Mouse (Mus musculus): ENCODE data around the gene Vps45. TPM values are rescaled to one million over a fixed set of nuclear protein-coding genes. Genes with fewer than 3 reads are reported as not detected.

Gene Vps45
- total and polyA plus RNA-seq, 2 experiments: 2.1 to 10.7 TPM

DNA sequence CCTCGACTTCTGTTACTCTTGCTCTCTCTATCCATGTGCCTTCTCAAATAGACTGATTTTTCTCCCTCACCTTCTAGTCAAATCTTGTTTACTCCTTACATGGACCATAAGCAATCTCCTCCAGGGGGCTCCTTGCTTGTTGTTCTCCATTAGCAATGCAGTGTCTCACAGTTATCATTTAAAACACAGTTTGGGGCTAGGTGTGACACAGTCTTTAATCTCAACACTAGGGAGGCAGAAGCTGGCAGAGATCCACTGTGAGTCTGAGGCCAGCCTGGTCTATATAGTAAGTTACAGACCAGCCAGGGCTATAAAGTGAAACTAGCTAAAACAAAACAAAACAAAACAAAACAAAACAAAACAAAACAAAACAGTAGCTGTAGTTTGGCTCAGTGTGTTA lies 31.1 kb downstream of the Vps45 start:
- Histone ChIP-seq H3K27me3 (ENCODE audit: control insufficient read depth, insufficient read depth, low read length) (no peaks in the 10 kb centered on the region), H3K36me3 (ENCODE audit: control insufficient read depth, insufficient read depth, low read length) (peaks cover 9% of the 10 kb centered on the region; the same call in 1 of the 2 replicates), H3K4me1 (ENCODE audit: control insufficient read depth, insufficient read depth, low read length) (no peaks in the 10 kb centered on the region), H3K4me3 (ENCODE audit: insufficient read depth, low read depth, low read length) (no peak overlapping the region), H3K9ac (ENCODE audit: low read depth, low read length) (no peak overlapping the region), H3K79me2 (ENCODE audit: control insufficient read depth, insufficient read depth, low read length) (no peaks in the 10 kb centered on the region), H3K27ac (replicated peaks; ENCODE audit: insufficient read depth, low read depth, low read length) (no peak overlapping the region)
- WGBS: 90% methylated on average over 1 of the region's 1 CpGs
- no peak for DNase-seq (ENCODE audit: extremely low read depth, low read depth, low spot score)
- TF ChIP-seq POLR2A (IDR thresholded peaks at IDR 0.05; ENCODE audit: extremely low read depth, insufficient read depth, low read length) (no peak), CTCF (IDR thresholded peaks at IDR 0.05; ENCODE audit: low read depth, low read length) (no peak)

DNA sequence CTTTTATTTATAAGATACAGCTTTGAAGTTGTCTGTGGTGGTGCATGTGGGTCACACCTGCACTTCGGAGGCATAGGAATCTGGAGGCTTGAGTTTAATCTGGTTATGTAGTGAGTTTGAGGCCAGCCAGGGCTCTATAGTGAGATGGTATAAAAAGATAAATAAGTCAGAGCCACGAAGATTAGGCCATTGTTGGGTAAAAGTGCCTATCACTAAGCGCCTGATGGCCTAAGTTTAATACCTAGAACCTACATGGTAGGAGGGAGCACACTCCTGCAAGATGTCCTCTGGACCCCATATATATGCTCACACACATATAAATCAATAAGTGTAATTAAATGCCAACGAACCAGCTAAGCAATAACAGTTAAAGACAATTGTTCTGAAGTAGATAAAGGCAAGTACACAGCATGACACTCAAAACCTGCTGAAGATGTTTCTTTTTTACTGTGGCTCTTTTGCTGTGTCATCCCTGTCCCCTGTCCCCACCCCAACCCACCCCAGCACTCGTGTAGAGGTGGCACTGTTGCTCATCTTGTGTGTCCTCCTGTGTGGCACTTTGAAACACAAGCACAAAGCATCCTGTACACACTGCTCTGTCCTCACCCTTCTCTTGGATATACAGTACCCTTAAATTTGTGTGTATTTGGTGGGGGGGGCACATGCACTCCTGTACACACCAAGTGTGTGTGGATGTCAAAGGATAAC lies 36.7 kb downstream of the Vps45 start:
- no peak for TF ChIP-seq CTCF (IDR thresholded peaks at IDR 0.05; ENCODE audit: low read depth, low read length)
- H3K9ac ChIP-seq (ENCODE audit: low read depth, low read length): no peak overlapping the region
- DNase-seq (ENCODE audit: extremely low read depth, low read depth, low spot score): no peak
- no peaks in the 10 kb centered on the region for H3K27me3 ChIP-seq (ENCODE audit: control insufficient read depth, insufficient read depth, low read length)
- no peak overlapping the region for H3K4me3 ChIP-seq (ENCODE audit: insufficient read depth, low read depth, low read length)
- no peak overlapping the region for H3K27ac ChIP-seq (replicated peaks; ENCODE audit: insufficient read depth, low read depth, low read length)
- no peaks in the 10 kb centered on the region for H3K79me2 ChIP-seq (ENCODE audit: control insufficient read depth, insufficient read depth, low read length)
- 80% methylated on average over 5 of the region's 5 CpGs for whole genome bisulfite sequencing
- H3K4me1 ChIP-seq (ENCODE audit: control insufficient read depth, insufficient read depth, low read length): no peaks in the 10 kb centered on the region
- peaks cover 11% of the 10 kb centered on the region for H3K36me3 ChIP-seq (ENCODE audit: control insufficient read depth, insufficient read depth, low read length)

DNA sequence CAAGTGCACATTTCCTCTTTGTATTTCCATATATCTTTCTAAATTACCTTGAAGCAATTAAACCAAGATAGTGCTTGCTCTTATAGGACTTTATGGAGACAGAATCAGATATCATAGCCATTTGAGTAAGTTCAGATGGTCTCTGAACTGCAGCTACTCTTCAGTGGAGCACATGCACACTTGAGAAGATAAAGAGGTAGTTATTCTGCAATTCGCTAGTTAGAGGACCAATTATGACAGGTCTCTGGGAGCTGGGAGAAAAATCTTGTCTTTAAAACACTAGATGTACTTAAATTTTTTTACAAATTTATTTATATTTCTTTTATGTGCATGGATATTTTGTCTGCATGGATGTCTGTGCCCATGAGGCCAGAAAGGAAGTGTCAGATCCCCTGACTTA lies 37.5 kb downstream of the Vps45 start:
- TF ChIP-seq CTCF (IDR thresholded peaks at IDR 0.05; ENCODE audit: low read depth, low read length) (no peak), POLR2A (IDR thresholded peaks at IDR 0.05; ENCODE audit: extremely low read depth, insufficient read depth, low read length) (no peak)

DNA sequence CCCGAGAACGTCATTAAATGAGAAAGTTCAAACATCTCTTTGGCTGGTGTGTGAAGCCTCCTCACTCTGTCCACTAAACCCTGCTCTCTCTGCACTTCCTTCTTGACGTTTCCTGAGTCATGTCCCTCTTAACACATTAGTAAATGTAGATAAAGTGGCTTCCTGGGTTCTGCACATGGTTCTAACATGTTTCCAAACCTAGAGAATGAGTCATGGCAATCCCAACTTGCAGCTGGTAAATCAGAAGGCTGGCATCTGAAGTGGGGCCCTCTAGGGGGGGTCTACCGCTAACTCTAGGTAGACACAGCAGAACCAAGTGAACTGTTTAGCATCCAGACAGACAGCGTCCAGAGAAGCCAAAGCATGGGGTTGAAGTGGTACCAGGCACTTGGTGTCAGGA lies 40.8 kb downstream of the Vps45 start:
- 81% methylated on average over 5 of the region's 5 CpGs for WGBS
- Histone ChIP-seq H3K27ac (replicated peaks; ENCODE audit: insufficient read depth, low read depth, low read length) (no peak overlapping the region), H3K9ac (ENCODE audit: low read depth, low read length) (no peak overlapping the region), H3K79me2 (ENCODE audit: control insufficient read depth, insufficient read depth, low read length) (no peaks in the 10 kb centered on the region), H3K36me3 (ENCODE audit: control insufficient read depth, insufficient read depth, low read length) (peaks cover 11% of the 10 kb centered on the region), H3K27me3 (ENCODE audit: control insufficient read depth, insufficient read depth, low read length) (no peaks in the 10 kb centered on the region), H3K4me3 (ENCODE audit: insufficient read depth, low read depth, low read length) (no peak overlapping the region), H3K4me1 (ENCODE audit: control insufficient read depth, insufficient read depth, low read length) (no peaks in the 10 kb centered on the region)
- DNase-seq (ENCODE audit: extremely low read depth, low read depth, low spot score): no peak
- TF ChIP-seq CTCF (IDR thresholded peaks at IDR 0.05; ENCODE audit: low read depth, low read length) (no peak), POLR2A (IDR thresholded peaks at IDR 0.05; ENCODE audit: extremely low read depth, insufficient read depth, low read length) (no peak)

More for the DNA sequence above, 37.5 kb downstream of the Vps45 start:
- Histone ChIP-seq H3K4me3 (ENCODE audit: insufficient read depth, low read depth, low read length) (no peak overlapping the region), H3K27me3 (ENCODE audit: control insufficient read depth, insufficient read depth, low read length) (no peaks in the 10 kb centered on the region), H3K9ac (ENCODE audit: low read depth, low read length) (no peak overlapping the region), H3K36me3 (ENCODE audit: control insufficient read depth, insufficient read depth, low read length) (peaks cover 11% of the 10 kb centered on the region), H3K4me1 (ENCODE audit: control insufficient read depth, insufficient read depth, low read length) (no peaks in the 10 kb centered on the region), H3K79me2 (ENCODE audit: control insufficient read depth, insufficient read depth, low read length) (no peaks in the 10 kb centered on the region), H3K27ac (replicated peaks; ENCODE audit: insufficient read depth, low read depth, low read length) (no peak overlapping the region)
- 94% methylated on average over 1 of the region's 1 CpGs for WGBS
- DNase-seq (ENCODE audit: extremely low read depth, low read depth, low spot score): no peak

DNA sequence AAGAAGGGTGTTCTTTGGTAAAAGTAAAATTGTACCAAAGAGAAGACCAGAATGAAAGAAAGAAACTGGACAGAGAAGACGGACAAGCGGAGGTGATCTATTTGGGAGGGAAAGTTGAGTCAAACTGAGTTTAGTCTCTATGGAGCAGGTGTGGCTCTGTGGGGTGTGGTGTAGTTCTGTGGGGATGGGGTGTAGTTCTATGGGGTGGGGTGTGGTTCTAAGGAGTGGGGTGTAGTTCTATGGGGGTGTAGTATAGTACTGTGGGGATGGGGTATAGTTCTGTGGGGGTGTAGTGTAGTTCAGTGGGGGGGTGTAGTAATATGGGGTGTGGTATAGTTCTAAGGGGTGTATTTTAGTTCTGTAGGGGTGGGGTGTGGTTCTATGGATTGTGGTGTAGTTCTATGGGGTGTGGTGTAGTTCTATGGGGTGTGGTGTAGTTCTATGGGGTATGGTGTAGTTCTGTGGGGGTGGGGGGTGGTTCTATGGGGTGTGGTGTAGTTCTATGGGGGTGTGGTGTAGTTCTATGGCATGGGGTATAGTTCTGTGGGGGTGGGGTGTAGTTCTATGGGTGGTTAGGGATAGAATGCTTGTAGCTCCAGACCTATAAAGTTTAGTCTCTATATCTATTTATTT lies 41.9 kb downstream of the Vps45 start:
- H3K4me3 ChIP-seq (ENCODE audit: insufficient read depth, low read depth, low read length): no peak overlapping the region
- H3K27ac ChIP-seq (replicated peaks; ENCODE audit: insufficient read depth, low read depth, low read length): no peak overlapping the region
- H3K79me2 ChIP-seq (ENCODE audit: control insufficient read depth, insufficient read depth, low read length): no peaks in the 10 kb centered on the region
- no peaks in the 10 kb centered on the region for H3K4me1 ChIP-seq (ENCODE audit: control insufficient read depth, insufficient read depth, low read length)
- peaks cover 10% of the 10 kb centered on the region for H3K36me3 ChIP-seq (ENCODE audit: control insufficient read depth, insufficient read depth, low read length)
- H3K9ac ChIP-seq (ENCODE audit: low read depth, low read length): no peak overlapping the region
- WGBS: 98% methylated on average over 2 of the region's 2 CpGs
- H3K27me3 ChIP-seq (ENCODE audit: control insufficient read depth, insufficient read depth, low read length): no peaks in the 10 kb centered on the region
- no peak for TF ChIP-seq POLR2A (IDR thresholded peaks at IDR 0.05; ENCODE audit: extremely low read depth, insufficient read depth, low read length)
- no peak for TF ChIP-seq CTCF (IDR thresholded peaks at IDR 0.05; ENCODE audit: low read depth, low read length)
- no peak for DNase-seq (ENCODE audit: extremely low read depth, low read depth, low spot score)

DNA sequence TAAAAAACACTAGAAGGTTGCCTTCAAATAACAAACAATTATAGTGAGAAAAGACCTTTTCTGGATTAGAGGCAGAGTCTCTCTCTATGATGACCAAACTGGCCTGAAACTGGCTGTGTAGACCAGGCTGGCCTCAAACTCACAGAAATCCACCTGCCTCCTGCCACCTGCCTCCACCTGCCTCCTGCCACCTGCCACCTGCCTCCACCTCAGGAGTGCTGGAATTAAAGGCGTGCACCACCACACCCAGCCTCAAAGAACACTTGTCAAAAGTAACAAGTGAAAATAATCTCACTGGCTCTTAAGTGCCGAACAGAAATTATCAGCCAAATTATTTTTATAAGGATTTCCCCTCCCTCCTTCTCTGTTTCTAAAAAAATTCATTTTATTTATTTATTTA lies 42.6 kb downstream of the Vps45 start:
- no peak overlapping the region for H3K9ac ChIP-seq (ENCODE audit: low read depth, low read length)
- peaks cover 6% of the 10 kb centered on the region; the same call in 1 of the 2 replicates for H3K36me3 ChIP-seq (ENCODE audit: control insufficient read depth, insufficient read depth, low read length)
- H3K27ac ChIP-seq (replicated peaks; ENCODE audit: insufficient read depth, low read depth, low read length): no peak overlapping the region
- WGBS: 93% methylated on average over 2 of the region's 2 CpGs
- DNase-seq (ENCODE audit: extremely low read depth, low read depth, low spot score): no peak
- no peaks in the 10 kb centered on the region for H3K27me3 ChIP-seq (ENCODE audit: control insufficient read depth, insufficient read depth, low read length)
- no peaks in the 10 kb centered on the region for H3K4me1 ChIP-seq (ENCODE audit: control insufficient read depth, insufficient read depth, low read length)
- no peak overlapping the region for H3K4me3 ChIP-seq (ENCODE audit: insufficient read depth, low read depth, low read length)
- no peaks in the 10 kb centered on the region for H3K79me2 ChIP-seq (ENCODE audit: control insufficient read depth, insufficient read depth, low read length)
- no peak for TF ChIP-seq POLR2A (IDR thresholded peaks at IDR 0.05; ENCODE audit: extremely low read depth, insufficient read depth, low read length)
